Mouse (Mus musculus): ENCODE measurements around the gene Olfr1055.
"Not testable (repeated sequence)": the region's sequence is repeated elsewhere in the genome, so short reads cannot be mapped to it uniquely, and the experiment has no call there.

The Olfr1055 gene

GRCm38 (mm10) chr2:86350184-86350583 is at the start of gene Olfr1055:
Gene Olfr1055 (minus strand): TSS chr2:86350284.
- DNase-seq = no peak

GRCm38 (mm10) chr2:86395114-86395513 is 45.0 kb upstream of the Olfr1055 start:
- DNase-seq = no peak

GRCm38 (mm10) chr2:86388461-86388860 is 38.4 kb upstream of the Olfr1055 start, which contains the start of gene Olfr1058:
Gene Olfr1058 (minus strand): TSS chr2:86388561.
- not testable (repeated sequence) for DNase-seq

- DNase-seq = no peak
Measured at GRCm38 (mm10) chr2:86378293-86378692, 28.2 kb upstream of the Olfr1055 start, which contains the start of gene Olfr1057. Gene Olfr1057 (minus strand): TSS chr2:86378393.

- DNase-seq = not testable (repeated sequence)
Measured at GRCm38 (mm10) chr2:86366342-86366741, 16.3 kb upstream of the Olfr1055 start.

- no peak for DNase-seq
Measured at GRCm38 (mm10) chr2:86362369-86362768, 12.3 kb upstream of the Olfr1055 start, which contains the start of gene Olfr1056. Gene Olfr1056 (minus strand): TSS chr2:86362469.

- not testable (repeated sequence) for DNase-seq
Measured at GRCm38 (mm10) chr2:86351751-86352150, 1.7 kb upstream of the Olfr1055 start.

- no peak for DNase-seq
Measured at GRCm38 (mm10) chr2:86335333-86335732, 14.8 kb downstream of the Olfr1055 start, which contains the start of gene Olfr1054. Gene Olfr1054 (minus strand): TSS chr2:86335433.

GRCm38 (mm10) chr2:86315184-86315583 is 34.9 kb downstream of the Olfr1055 start, which contains the start of gene Olfr1053:
Gene Olfr1053 (minus strand): TSS chr2:86315284.
- DNase-seq = no peak
